Mouse (Mus musculus) heart, adult 18-20 months (tissue): ENCODE measurements around the gene Gm10600. TPM values are rescaled to one million over a fixed set of nuclear protein-coding genes. Genes with fewer than 3 reads are reported as not detected.
"Not testable (repeated sequence)": the region's sequence is repeated elsewhere in the genome, so short reads cannot be mapped to it uniquely, and the experiment has no call there.

ENCODE experiments used
- DNase-seq, 2 experiments: peaks; one replicate each; pipeline ENCODE4 v3.0.0; 2021 to 2022; ENCODE audit warnings: mixed read lengths in 1 of 2
- long read RNA-seq, 2 experiments: library from polyadenylated mRNA; stranded (forward); transcript quantifications; one replicate each; pipeline ENCODE4 v2.0.0; 2021
- total RNA-seq, 2 experiments: library from RNA; stranded (reverse); gene quantifications; 2 replicates each; pipeline ENCODE4 v1.2.3; 2021

Gene Gm10600
- not detected for total RNA-seq
- long read RNA-seq, experiment 1 = 0 reads
- long read RNA-seq, experiment 2 = 0 reads

DNA sequence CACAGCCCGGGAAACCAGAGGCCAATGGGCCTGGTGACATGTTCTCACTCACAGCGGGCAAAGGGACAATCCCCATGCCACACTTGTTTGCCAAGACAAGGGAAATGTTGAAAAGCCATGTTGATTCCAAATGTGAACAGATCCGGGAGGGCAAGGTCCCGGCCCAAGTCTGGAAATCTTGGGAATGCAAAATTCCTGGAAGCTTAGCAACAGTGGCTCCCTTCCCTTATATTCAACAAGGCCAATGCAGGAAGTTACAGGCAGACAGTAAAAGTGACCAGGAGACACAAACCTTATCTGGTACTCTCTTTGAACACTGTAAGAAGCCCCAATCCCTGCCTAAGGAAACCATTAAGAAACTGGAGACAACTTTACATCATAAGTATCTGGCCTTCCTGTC, at the start of gene Gm10600:
Gene Gm10600, plus strand, starts transcription at position 301 of the 400 bp plus-strand sequence.
- not testable (repeated sequence) for DNase-seq

DNA sequence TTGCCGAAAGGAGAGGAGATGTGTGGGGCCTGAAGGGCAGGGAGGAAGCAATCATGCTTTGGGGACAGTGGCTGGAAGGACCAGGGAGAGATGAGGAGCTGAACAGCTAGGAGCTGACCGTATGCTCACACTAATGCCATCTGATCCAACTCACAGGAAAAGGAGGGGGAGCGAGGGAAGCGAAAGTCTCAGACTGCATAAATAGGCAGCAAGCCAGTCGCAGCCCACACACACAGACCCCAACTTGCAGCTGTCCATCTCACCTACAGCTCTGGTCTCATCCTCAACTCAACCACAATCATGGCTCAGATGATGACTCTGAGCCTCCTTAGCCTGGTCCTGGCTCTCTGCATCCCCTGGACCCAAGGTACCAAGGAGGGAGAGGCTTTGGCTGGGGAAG, 15.0 kb downstream of the Gm10600 start, which contains the start of gene Ccl21b:
Gene Ccl21b, plus strand, starts transcription at position 301 of the 400 bp plus-strand sequence.
- DNase-seq = not testable (repeated sequence)

Other genes with a start within 250 kb of the Gm10600 start
- not detected for gene Gm21093, start 205.9 kb upstream of the Gm10600 start, total RNA-seq
- gene Gm3893, start 149.4 kb upstream of the Gm10600 start, total RNA-seq = not detected
- gene Gm13304, start 125.8 kb upstream of the Gm10600 start, total RNA-seq = 10 to 100 TPM; 37.8 to 38.7 TPM
- not detected for gene Gm13306, start 87.2 kb upstream of the Gm10600 start, total RNA-seq
- under 1 TPM; 0.26 to 0.60 TPM for gene Gm13305, start 72.0 kb upstream of the Gm10600 start, total RNA-seq
- gene Ccl21b, start 15.1 kb downstream of the Gm10600 start, total RNA-seq = not detected
- gene Gm21953, start 53.6 kb downstream of the Gm10600 start, total RNA-seq = not detected
- gene Fam205a3, start 77.7 kb downstream of the Gm10600 start, total RNA-seq = not detected
- not detected for gene Gm21586, start 198.7 kb downstream of the Gm10600 start, total RNA-seq
- gene Gm2163, start 226.1 kb downstream of the Gm10600 start, total RNA-seq = not detected